Mouse (Mus musculus) thymus, postnatal 0 days (tissue): Measurements from ENCODE around the gene Ash1l. TPM values are rescaled to one million over a fixed set of nuclear protein-coding genes. Genes with fewer than 3 reads are reported as not detected.

Source experiments
- DNase-seq: peaks from one replicate; pipeline ENCODE4 v3.0.0-alpha.2; 2015; ENCODE audit warnings: low spot score
- polyA plus RNA-seq: library from polyadenylated mRNA; unstranded; fragments of >200 nt; fragmentation: Nextera tagmentation; extraction: Ambion mirVana; gene quantifications from 2 replicates; pipeline ENCODE4 v1.2.1, GENCODE M21; 2015

Gene Ash1l
- polyA plus RNA-seq, 1 experiment from 2014 or later, result 17.2 TPM

GRCm38 (mm10) chr3:89090694-89091655 lies 140.6 kb downstream of the Ash1l start:
- peak; percentile 80 for DNase-seq

DNA sequence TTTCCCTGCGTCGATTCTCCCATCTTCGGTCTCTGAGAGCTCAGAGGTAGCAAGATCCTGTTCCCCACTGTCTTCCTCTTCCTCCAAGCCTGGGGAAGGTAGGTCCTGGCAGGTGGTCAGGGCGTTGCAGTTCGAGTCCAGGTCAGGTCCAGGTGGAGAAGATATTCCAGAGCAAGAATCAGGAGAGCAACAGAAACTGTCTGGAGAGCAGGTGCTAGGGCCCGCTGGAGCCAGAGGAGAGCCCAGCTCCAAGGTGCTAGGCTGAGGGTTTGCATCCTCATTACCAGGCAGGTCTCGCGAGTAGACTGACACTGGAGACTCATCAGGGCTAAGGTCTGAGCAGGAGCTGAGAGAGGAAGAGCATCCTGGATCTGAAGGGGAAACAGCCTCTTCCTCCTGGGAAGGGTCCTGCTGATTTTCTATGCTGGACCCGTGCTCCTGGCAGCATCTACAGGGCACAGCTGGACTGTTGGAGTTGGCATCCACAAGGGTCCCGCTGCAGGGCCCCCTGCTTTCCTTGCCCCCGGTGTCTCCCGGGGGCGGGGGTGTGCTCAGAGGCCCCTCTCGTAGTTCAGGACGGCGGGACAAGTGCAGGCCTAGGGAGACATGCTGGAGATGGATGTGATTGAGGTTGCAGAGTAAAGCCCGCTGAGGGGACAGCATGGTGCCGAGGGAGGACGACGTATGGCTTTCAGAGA lies 141.5 kb downstream of the Ash1l start:
- DNase-seq, result no peak

GRCm38 (mm10) chr3:89092509-89093090 lies 142.2 kb downstream of the Ash1l start:
- no peak for DNase-seq

DNA sequence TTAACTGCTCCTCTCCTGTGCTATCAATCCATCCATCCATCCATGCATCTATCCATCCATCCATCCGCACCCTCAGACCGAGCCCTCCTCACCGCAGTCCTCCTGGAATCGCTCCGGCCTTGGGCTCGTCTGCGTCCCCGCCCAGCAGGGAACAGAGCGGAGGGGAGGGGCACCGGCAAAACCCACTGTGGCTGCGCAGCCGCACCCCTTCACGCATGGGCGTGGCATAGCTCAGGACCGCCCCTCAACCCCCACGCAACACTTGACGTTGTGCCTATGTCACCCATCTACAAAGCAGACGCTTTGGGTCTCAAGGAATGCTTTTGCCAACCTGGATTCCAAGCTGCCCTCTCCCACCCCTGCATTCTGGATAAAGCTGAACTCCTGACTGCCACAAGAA lies 142.8 kb downstream of the Ash1l start, which contains the start of gene Rusc1:
Gene Rusc1, minus strand, starts transcription at position 137 of the 400 bp plus-strand sequence.
- peak; percentile 42 for DNase-seq

DNA sequence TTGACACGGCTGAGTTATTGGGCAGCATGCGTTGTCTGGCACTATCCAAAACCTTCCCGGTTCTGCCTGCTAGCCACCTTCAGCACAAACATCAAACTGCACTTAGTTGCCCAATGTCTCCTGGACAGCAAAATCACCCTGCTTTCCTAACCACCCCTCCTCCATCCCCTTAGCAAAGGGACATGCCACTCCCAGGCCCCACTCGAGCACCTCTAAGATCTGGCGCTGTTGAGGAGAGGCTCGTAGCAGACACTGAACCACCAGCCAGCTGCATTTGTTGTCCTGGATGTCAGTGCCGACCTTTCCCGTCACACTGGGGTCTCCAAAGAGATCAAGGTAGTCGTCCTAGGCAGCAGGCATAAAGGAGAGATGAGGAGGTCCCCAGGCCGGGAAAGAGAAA lies 143.6 kb downstream of the Ash1l start:
- no peak for DNase-seq

- DNase-seq, result no peak
Observed at GRCm38 (mm10) chr3:89100811-89101210, 150.4 kb downstream of the Ash1l start, which contains the start of gene Gm43738. Gm43738 (minus strand) TSS chr3:89101099.

GRCm38 (mm10) chr3:89101459-89101811 lies 151.0 kb downstream of the Ash1l start:
- no peak for DNase-seq

GRCm38 (mm10) chr3:89101812-89102494 lies 151.5 kb downstream of the Ash1l start, which contains the start of gene Fdps:
Fdps (minus strand) TSS chr3:89101959.
- DNase-seq, result peak; percentile 98

DNA sequence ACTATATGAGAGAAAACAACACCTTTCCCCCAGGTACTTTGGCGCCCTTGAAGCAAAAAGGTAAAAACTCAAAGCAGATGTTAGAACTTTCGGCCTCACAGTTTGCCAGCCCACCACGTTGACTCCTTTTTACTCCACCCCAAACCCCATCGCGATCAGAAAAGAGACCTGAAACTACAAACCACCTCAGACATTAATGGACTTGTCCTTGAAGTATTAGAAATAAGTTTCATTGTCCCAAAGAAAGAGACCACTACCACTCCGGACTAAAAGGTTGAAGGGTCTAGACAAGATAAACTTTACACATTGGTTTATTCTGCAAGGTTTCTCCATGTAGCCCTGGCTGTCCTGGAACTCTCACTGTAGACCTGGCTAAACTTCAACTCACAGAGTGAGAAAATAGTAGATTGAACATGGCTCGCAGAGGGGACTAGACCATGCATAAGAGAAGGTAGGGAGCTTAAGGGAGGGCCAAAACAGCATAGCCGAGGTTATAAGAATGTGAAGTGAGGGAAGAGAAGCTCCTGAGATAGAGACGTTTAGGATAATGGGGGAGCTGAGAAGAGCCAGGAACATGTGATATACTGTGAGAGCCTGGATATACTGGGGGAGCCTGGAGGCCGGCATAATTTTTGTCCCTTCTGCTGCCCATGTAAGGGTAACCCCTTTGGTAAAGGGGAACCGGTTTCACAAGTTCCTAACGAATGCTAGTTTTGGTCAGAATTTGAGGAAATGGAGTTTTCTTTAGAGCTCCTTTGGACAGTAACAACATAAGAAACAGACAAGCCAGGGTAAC lies 152.3 kb downstream of the Ash1l start:
- DNase-seq, result no peak

DNA sequence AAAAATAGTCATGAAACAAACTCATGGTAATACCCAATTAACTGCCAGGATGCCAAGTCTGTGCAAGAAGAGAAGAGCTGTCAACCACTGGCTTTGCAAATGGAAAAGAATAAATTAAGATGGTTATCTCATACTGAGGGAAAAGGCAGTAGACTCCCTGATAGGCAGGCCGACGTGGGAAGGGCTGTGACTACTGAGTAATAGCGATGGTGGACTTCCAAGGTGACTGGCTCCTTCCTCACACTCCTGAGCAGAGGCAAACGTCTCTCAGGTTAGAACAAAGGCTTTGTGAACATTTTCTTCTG lies 152.8 kb downstream of the Ash1l start:
- DNase-seq, result no peak

- DNase-seq, result no peak
Observed at GRCm38 (mm10) chr3:89106881-89107280, 156.5 kb downstream of the Ash1l start.

DNA sequence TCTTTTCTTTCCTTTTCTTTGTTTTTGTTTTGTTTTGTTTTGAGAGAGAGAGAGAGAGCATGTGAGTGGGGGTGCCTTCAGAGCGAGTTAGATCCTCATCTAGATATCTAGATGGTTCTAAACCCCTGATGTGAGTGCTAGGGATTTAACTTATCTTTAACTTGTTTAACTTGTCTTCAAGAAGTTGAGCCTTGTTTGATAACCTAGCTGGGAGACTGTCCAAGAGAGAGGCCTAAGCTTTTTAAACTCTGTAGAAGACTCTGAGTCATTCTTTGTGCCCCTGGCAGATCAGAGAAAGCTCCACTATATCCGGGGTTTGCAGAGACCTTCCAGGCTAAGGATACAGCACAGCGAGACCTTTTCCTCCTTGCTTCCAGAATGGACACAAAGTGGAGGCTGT lies 157.1 kb downstream of the Ash1l start:
- DNase-seq, result no peak

DNA sequence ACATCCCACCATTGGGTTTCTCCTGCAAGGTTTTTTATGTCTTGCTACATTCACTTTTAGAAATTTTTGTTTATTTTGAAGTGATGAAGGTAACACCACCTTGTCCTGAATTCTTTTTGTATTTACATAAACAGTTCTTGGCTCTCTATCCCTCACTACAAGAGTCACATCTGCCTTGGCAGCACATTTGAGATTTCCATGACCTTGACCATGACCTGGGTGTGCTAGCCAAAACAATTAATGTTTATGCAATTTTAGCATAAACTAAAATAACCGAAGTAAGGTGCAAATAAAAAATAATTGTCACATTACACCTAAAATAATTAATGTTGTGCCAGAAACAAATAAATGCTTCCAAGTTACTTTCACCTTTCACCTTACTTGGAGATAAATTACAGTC lies 157.7 kb downstream of the Ash1l start:
- no peak for DNase-seq

DNA sequence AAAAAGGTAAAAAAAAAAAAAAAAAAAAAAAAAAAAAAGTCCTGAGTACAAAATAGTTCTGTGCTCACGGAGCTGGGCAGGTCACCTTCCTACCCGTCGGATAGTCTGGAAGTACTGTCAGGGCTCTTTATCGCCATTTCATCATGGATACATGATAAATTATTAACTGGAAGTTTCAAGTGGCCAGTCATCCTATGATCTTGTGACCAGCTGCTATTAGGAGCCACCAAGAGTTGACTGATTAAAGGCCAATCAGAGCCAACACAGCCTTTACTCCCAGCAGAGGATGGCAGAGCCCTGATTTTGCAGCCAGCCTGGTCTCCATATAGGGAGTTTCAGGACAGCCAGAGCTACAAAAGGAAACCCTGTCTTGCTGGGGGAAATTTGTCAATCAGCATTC lies 162.6 kb downstream of the Ash1l start:
- DNase-seq, result no peak

- DNase-seq, result peak; percentile 65
Observed at GRCm38 (mm10) chr3:89115522-89115921, 165.1 kb downstream of the Ash1l start.

DNA sequence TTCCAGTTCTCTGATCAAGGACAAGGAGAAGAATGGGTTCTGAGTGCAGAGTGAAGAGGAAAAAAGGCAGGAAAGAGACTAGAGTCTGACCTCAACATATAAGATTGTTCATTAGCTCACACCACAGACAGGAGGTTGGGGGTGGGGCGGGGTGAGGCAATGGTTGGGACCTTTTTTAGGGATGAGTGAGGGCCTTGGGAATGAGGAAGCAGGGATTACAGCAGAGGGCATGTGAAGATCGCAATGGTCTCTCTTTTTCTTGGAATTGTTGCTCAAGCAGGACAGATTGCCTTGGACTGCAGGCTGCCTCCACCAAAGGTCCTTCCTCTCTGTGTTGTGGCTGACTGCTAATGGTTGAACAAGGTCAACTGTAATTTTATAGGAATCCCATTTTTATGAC lies 172.9 kb downstream of the Ash1l start:
- no peak for DNase-seq

DNA sequence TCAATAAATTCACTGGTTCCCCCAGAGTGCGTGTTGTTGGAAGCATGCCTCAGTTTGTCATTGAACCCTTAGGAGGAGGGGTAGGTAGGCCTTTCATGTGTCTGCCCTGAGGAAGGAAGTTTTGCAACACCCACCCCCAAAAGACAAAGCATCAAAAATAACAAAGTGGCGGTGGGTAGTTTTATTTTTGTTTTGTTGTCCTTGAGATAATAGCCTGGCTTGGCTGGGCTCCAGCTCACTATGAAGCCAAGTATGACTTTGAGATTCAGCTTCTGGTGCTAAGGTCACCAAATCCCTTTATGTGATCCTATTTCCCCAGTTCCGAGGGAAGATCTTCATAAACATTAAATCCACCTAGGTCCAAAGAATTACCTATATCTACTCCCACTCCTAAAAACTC lies 173.8 kb downstream of the Ash1l start:
- no peak for DNase-seq

- DNase-seq, result no peak
Observed at GRCm38 (mm10) chr3:89125981-89126380, 175.6 kb downstream of the Ash1l start.
